Mouse (Mus musculus) midbrain, postnatal 0 days (tissue): ENCODE measurements at regions not wholly inside any gene's neighbourhood (a gene's known extent, or its start where the extent isn't known, plus 50 kb on each side); places are given as distances from the start of the nearest gene placed in this dataset.

Source experiments
- ATAC-seq: fragments of 200-750 bp; cut with Nextera tagmentation; 2 replicates; pipeline ENCODE4 v1.8.0; 2017; ENCODE audit warnings: moderate number of reproducible peaks, mild to moderate bottlenecking, moderate TSS enrichment, moderate library complexity; ENCODE audit not compliant: low FRiP score
- DNase-seq: peaks from one replicate; pipeline ENCODE4 v3.0.0-alpha.2; 2015; ENCODE audit warnings: low spot score
- H3K27ac ChIP-seq: fragments of 300-500 bp; sonication (generic); 2 replicates; pipeline ENCODE4 v1.5.1; 2014; ENCODE audit warnings: low read depth, mild to moderate bottlenecking, low read length, mixed read lengths
- H3K27me3 ChIP-seq: fragments of 300-500 bp; sonication (generic); 2 replicates; pipeline ENCODE4 v1.6.1; 2014; ENCODE audit warnings: low read length, control low read depth, mixed read lengths; ENCODE audit not compliant: insufficient read depth
- H3K36me3 ChIP-seq: fragments of 300-500 bp; sonication (generic); 2 replicates; pipeline ENCODE4 v1.6.1; 2014; ENCODE audit warnings: low read length, control low read depth, mixed read lengths; ENCODE audit not compliant: insufficient read depth
- H3K4me1 ChIP-seq: fragments of 300-500 bp; sonication (generic); 2 replicates; pipeline ENCODE4 v1.6.1; 2014; ENCODE audit warnings: mild to moderate bottlenecking, control low read depth, antibody characterized with exemption, low read length, mixed read lengths; ENCODE audit not compliant: insufficient read depth
- H3K4me2 ChIP-seq: fragments of 300-500 bp; sonication (generic); 2 replicates; pipeline ENCODE4 v1.6.1; 2014; ENCODE audit warnings: low read depth, mild to moderate bottlenecking, low read length, mixed read lengths; ENCODE audit not compliant: poor library complexity, severe bottlenecking
- H3K4me3 ChIP-seq: fragments of 300-500 bp; sonication (generic); 2 replicates; pipeline ENCODE4 v1.5.1; 2014; ENCODE audit warnings: low read depth, mild to moderate bottlenecking, low read length, moderate library complexity
- H3K9ac ChIP-seq: fragments of 300-500 bp; sonication (generic); replicated peaks from 2 replicates; pipeline ENCODE4 v1.6.1; 2014; ENCODE audit warnings: mild to moderate bottlenecking, low read length, moderate library complexity, mixed read lengths; ENCODE audit not compliant: poor library complexity, severe bottlenecking
- H3K9me3 ChIP-seq: fragments of 300-500 bp; sonication (generic); 2 replicates; pipeline ENCODE4 v1.6.1; 2016; ENCODE audit warnings: low read length, control low read depth
- CTCF ChIP-seq: IDR thresholded peaks from 2 replicates; pipeline ENCODE4 v1.5.1; 2016; ENCODE audit warnings: antibody characterized with exemption, mild to moderate bottlenecking
- WGBS: fragments of 180-500 bp; shearing (Covaris S2); extraction: QIAGEN DNeasy Blood & Tissue Kit; methylation state at CpG from one replicate; pipeline ENCODE4 v1.1.7; 2014; 5-methylcytosine and 5-hydroxymethylcytosine counted together

DNA sequence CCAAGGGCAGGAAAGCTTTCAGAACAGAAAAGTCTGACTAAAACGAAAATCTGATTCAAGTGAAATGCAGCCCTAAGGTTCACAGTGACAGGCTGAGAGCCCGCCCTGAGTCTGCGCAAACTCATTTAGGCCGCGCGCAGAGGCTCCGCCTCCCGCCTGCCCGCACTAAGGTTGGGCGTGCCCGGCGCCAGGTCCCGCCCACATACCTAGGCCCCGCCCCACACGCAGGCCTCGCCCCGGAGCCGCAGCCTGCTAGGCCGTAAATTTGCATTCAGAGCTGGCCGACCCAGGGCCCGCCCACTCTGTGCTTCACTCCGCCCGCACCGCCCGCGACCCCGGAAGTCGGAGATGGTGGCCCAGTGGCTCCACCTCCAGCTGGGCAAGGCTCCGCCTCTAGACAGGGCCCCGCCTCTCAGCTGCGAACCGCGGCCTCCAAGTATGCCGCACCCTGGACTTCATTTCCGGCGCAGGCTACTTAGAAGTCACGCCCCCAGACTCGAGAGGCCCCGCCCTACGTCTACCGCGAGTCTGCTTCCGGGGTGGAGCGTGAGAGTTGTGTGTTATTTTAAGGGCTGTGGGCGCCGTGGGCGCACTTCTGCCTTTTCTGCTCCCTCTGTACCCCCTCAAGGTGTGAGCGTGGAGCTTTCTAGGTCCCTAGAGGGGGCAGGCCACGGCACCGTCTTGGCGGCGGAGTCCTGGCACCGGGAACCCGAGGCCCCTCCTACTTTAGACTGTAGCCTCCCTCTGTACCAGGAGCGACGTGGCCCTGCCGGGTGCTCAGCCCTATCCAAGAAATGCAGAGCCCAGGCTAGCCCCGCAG, 52.3 kb upstream of the Wnt7b start:
- peak; percentile 99 for DNase-seq
- 0% methylated on average over 57 of the region's 58 CpGs for WGBS
- no peaks in the 10 kb centered on the region for H3K27me3 ChIP-seq

DNA sequence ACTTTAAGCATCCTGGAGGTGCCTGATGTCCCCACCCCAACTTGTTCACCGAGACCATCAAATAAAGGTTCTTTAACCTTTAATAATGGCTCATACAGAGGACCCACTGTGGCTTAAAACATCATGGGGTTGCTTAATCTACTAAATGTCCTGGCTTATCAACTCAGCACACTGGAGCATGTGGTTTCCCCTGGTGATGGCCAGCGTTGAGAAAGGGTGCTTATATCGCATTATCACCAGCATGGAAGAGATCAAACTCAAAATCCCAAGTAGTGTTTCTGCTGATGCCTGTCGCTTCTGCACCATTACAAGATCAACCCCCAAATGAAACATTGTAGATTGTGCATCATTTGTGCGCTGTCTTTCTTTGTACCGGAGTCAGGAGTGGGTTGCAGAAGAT, 53.2 kb upstream of the Wnt7b start:
- no peak overlapping the region for H3K4me3 ChIP-seq
- H3K4me1 ChIP-seq = no peaks in the 10 kb centered on the region
- no peak for DNase-seq
- no peaks in the 10 kb centered on the region for H3K9me3 ChIP-seq
- TF ChIP-seq CTCF = no peak
- ATAC-seq = no peak
- no peak overlapping the region for H3K9ac ChIP-seq
- H3K4me2 ChIP-seq = peak overlapping the region; percentile 64
- H3K27ac ChIP-seq = peak overlapping the region; percentile 82; the same call in 1 of the 2 replicates
- 96% methylated on average over 6 of the region's 6 CpGs for WGBS
- H3K36me3 ChIP-seq = no peaks in the 10 kb centered on the region
- H3K27me3 ChIP-seq = no peaks in the 10 kb centered on the region

More for the DNA sequence above, 52.3 kb upstream of the Wnt7b start:
- peak; percentile 99 for ATAC-seq
- H3K9me3 ChIP-seq = no peaks in the 10 kb centered on the region
- H3K9ac ChIP-seq = peak overlapping the region; percentile 74
- H3K36me3 ChIP-seq = no peaks in the 10 kb centered on the region
- peak overlapping the region; percentile 64 for H3K4me2 ChIP-seq
- peak overlapping the region; percentile 82 for H3K27ac ChIP-seq
- peak; percentile 14 for TF ChIP-seq CTCF
- no peaks in the 10 kb centered on the region for H3K4me1 ChIP-seq
- peak overlapping the region; percentile 57 for H3K4me3 ChIP-seq

DNA sequence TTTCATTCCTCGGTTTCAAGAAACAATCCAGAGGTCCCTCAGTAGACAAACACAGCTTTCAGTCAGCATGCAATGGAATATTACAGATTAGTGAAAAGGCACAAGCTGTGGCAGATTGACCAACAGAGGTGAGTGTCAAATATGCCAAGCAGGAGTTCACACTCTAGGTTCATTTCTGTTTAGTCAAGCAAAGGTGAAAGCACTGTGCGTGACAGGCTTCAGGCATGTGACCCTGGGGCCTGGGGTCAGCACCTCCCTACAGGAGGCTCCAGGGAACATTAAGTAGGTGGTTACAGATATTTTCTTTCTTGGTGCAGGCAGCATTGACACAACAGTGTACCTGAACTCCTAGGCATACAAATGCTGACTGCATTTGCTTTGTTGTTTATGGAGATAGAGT, 57.3 kb upstream of the Wnt7b start:
- Histone ChIP-seq H3K4me2 (no peak overlapping the region), H3K27ac (no peak overlapping the region), H3K9me3 (no peaks in the 10 kb centered on the region), H3K9ac (no peak overlapping the region), H3K4me1 (no peaks in the 10 kb centered on the region), H3K36me3 (no peaks in the 10 kb centered on the region), H3K4me3 (no peak overlapping the region), H3K27me3 (no peaks in the 10 kb centered on the region)
- no peak for DNase-seq
- WGBS = 89% methylated on average over 2 of the region's 2 CpGs
- no peak for TF ChIP-seq CTCF
- ATAC-seq = no peak

DNA sequence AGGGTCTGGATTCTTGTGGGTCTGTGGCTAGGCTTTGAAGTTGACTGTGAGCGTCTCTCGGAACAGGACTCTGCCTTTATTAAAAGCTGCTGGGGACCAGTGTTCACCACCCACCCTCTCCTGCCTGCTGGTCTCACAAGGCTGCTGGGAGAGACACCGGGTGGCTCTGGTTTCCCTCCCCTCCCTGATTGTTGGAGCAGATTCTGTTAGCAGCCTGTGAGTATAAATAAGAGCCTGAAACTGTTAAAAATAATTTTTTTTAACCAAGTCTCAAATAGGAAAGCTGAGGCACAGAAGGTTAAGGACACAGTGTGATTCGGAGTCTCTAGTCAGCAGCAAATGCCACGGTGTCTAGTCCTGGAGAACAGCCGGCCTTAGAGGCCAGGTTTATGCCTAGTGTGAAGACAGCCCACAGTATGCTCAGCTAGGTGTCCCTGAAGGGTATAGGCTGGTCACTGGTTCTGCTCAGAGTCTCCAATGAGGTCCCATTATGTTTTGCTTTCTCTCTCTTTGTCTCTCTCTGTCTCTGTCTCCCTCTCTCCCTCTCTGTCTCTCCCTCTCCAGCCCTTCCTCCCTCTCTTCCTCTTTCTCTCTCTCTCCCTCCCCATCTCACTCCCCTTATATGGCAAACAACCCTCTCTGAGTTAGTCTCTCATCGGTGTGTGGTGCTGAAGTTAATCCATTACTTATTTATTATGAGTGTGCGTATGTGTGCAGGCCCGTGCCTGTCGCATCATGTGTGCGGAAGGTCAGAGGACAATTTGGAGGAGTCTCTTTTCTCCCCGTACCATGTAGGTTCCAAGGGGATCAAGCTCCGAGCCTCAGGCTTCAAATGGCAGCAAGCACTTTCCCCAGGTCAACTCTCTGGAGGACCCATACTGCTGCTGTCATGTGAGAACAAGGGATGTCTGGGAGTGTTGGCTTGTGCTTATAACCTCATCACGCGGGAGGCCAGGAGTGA, 59.1 kb upstream of the Wnt7b start:
- H3K27ac ChIP-seq = no peak overlapping the region
- H3K9me3 ChIP-seq = no peaks in the 10 kb centered on the region
- no peaks in the 10 kb centered on the region for H3K27me3 ChIP-seq
- H3K4me1 ChIP-seq = no peaks in the 10 kb centered on the region
- no peak for DNase-seq
- no peak for TF ChIP-seq CTCF
- H3K36me3 ChIP-seq = no peaks in the 10 kb centered on the region
- no peak overlapping the region for H3K4me2 ChIP-seq
- H3K9ac ChIP-seq = no peak overlapping the region
- 74% methylated on average over 15 of the region's 15 CpGs for WGBS
- no peak for ATAC-seq
- no peak overlapping the region for H3K4me3 ChIP-seq

DNA sequence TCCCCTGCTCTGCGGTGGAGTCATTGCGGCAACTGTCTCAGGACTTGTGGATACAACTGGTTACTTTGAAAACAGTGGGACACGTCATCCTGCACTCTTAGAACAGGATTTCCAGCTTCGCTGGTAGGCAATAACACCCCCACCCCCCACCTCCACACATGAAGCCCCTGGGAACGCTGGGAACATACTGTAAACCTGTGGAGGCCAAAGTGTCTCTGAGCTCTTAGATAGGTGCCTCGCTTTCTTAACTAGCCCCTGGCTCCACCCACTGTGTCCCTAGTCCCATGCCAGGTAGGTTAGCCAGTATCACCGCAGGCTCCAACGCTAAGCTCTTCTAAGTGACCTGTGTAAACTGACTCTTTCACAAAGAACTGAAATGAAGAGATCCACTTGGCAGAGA, 63.1 kb upstream of the Wnt7b start:
- Histone ChIP-seq H3K4me3 (no peak overlapping the region), H3K27ac (peak overlapping the region; percentile 71), H3K4me2 (peak overlapping the region; percentile 52; the same call in 1 of the 2 replicates), H3K9ac (no peak overlapping the region), H3K4me1 (no peaks in the 10 kb centered on the region), H3K27me3 (no peaks in the 10 kb centered on the region), H3K9me3 (no peaks in the 10 kb centered on the region), H3K36me3 (no peaks in the 10 kb centered on the region)
- no peak for DNase-seq
- TF ChIP-seq CTCF = no peak
- ATAC-seq = no peak
- 51% methylated on average over 8 of the region's 8 CpGs for WGBS
